Mouse (Mus musculus): ENCODE results near the gene Ptpn14.

Ptpn14 gene

GRCm38 (mm10) chr1:189873591-189873990, 145.5 kb downstream of the Ptpn14 start:
- TF ChIP-seq GATA4 (IDR thresholded peaks at IDR 0.05; ENCODE audit: insufficient replicate concordance, low read length): no peak

GRCm38 (mm10) chr1:189875439-189875861, 147.4 kb downstream of the Ptpn14 start:
- TF ChIP-seq GATA4 (IDR thresholded peaks at IDR 0.05; ENCODE audit: insufficient replicate concordance, low read length): no peak

- no peak for TF ChIP-seq GATA4 (IDR thresholded peaks at IDR 0.05; ENCODE audit: insufficient replicate concordance, low read length)
Observed at GRCm38 (mm10) chr1:189876162-189876561, 148.1 kb downstream of the Ptpn14 start.

GRCm38 (mm10) chr1:189879212-189879611, 151.1 kb downstream of the Ptpn14 start:
- no peak for TF ChIP-seq GATA4 (IDR thresholded peaks at IDR 0.05; ENCODE audit: insufficient replicate concordance, low read length)

GRCm38 (mm10) chr1:189879965-189880364, 151.9 kb downstream of the Ptpn14 start:
- no peak for TF ChIP-seq GATA4 (IDR thresholded peaks at IDR 0.05; ENCODE audit: insufficient replicate concordance, low read length)

GRCm38 (mm10) chr1:189880745-189881144, 152.7 kb downstream of the Ptpn14 start:
- no peak for TF ChIP-seq GATA4 (IDR thresholded peaks at IDR 0.05; ENCODE audit: insufficient replicate concordance, low read length)

- no peak for TF ChIP-seq GATA4 (IDR thresholded peaks at IDR 0.05; ENCODE audit: insufficient replicate concordance, low read length)
Observed at GRCm38 (mm10) chr1:189882886-189883285, 154.8 kb downstream of the Ptpn14 start.

- TF ChIP-seq GATA4 (IDR thresholded peaks at IDR 0.05; ENCODE audit: insufficient replicate concordance, low read length): no peak
Observed at GRCm38 (mm10) chr1:189883531-189884170, 155.6 kb downstream of the Ptpn14 start.

GRCm38 (mm10) chr1:189884951-189885350, 156.9 kb downstream of the Ptpn14 start:
- TF ChIP-seq GATA4 (IDR thresholded peaks at IDR 0.05; ENCODE audit: insufficient replicate concordance, low read length): no peak

- no peak for TF ChIP-seq GATA4 (IDR thresholded peaks at IDR 0.05; ENCODE audit: insufficient replicate concordance, low read length)
Observed at GRCm38 (mm10) chr1:189885975-189886374, 157.9 kb downstream of the Ptpn14 start.

- TF ChIP-seq GATA4 (IDR thresholded peaks at IDR 0.05; ENCODE audit: insufficient replicate concordance, low read length): no peak
Observed at GRCm38 (mm10) chr1:189887518-189887917, 159.4 kb downstream of the Ptpn14 start.

GRCm38 (mm10) chr1:189888749-189889148, 160.7 kb downstream of the Ptpn14 start:
- no peak for TF ChIP-seq GATA4 (IDR thresholded peaks at IDR 0.05; ENCODE audit: insufficient replicate concordance, low read length)

GRCm38 (mm10) chr1:189894191-189894590, 166.1 kb downstream of the Ptpn14 start:
- TF ChIP-seq GATA4 (IDR thresholded peaks at IDR 0.05; ENCODE audit: insufficient replicate concordance, low read length): no peak

GRCm38 (mm10) chr1:189897861-189898260, 169.8 kb downstream of the Ptpn14 start:
- no peak for TF ChIP-seq GATA4 (IDR thresholded peaks at IDR 0.05; ENCODE audit: insufficient replicate concordance, low read length)

GRCm38 (mm10) chr1:189898708-189899107, 170.6 kb downstream of the Ptpn14 start:
- TF ChIP-seq GATA4 (IDR thresholded peaks at IDR 0.05; ENCODE audit: insufficient replicate concordance, low read length): no peak

GRCm38 (mm10) chr1:189899526-189899925, 171.5 kb downstream of the Ptpn14 start:
- no peak for TF ChIP-seq GATA4 (IDR thresholded peaks at IDR 0.05; ENCODE audit: insufficient replicate concordance, low read length)

- no peak for TF ChIP-seq GATA4 (IDR thresholded peaks at IDR 0.05; ENCODE audit: insufficient replicate concordance, low read length)
Observed at GRCm38 (mm10) chr1:189902413-189902812, 174.3 kb downstream of the Ptpn14 start.

Data from liver, adult (tissue).